Mouse (Mus musculus) stomach, postnatal 0 days (tissue): ENCODE results near the gene Auts2.

Experiments
- CTCF ChIP-seq: IDR thresholded peaks from 2 replicates; pipeline ENCODE4 v1.5.1; 2016; ENCODE audit warnings: antibody characterized with exemption, low read depth, mild to moderate bottlenecking, moderate library complexity
- EP300 ChIP-seq: optimal IDR thresholded peaks from 2 replicates; pipeline ENCODE3; 2016; ENCODE audit warnings: antibody characterized with exemption

GRCm38 (mm10) chr5:132543118-132544071 lies at the start of gene Auts2:
- no peak for TF ChIP-seq EP300
- TF ChIP-seq CTCF, result no peak
